Mouse (Mus musculus) limb, embryonic 14.5 days (tissue): ENCODE measurements around the gene Trmt44. TPM values are rescaled to one million over a fixed set of nuclear protein-coding genes. Genes with fewer than 3 reads are reported as not detected.

Source experiments
- ATAC-seq: fragments of 200-750 bp; cut with Nextera tagmentation; 2 replicates; pipeline ENCODE4 v1.8.0; 2017; ENCODE audit warnings: low read depth, moderate number of reproducible peaks, moderate TSS enrichment; ENCODE audit not compliant: low FRiP score
- DNase-seq: peaks from one replicate; pipeline ENCODE4 v3.0.0-alpha.2; 2015; ENCODE audit warnings: low spot score
- H3K27ac ChIP-seq: fragments of 300-500 bp; sonication (generic); replicated peaks from 2 replicates; pipeline ENCODE4 v1.5.1; 2014; ENCODE audit warnings: low read depth, mild to moderate bottlenecking, low read length, moderate library complexity, mixed read lengths
- H3K27me3 ChIP-seq: fragments of 300-500 bp; sonication (generic); 2 replicates; pipeline ENCODE4 v1.6.1; 2014; ENCODE audit warnings: low read length, mixed read lengths; ENCODE audit not compliant: control insufficient read depth, insufficient read depth
- H3K36me3 ChIP-seq: fragments of 300-500 bp; sonication (generic); 2 replicates; pipeline ENCODE4 v1.6.1; 2014; ENCODE audit warnings: mild to moderate bottlenecking, low read length, moderate library complexity, mixed read lengths; ENCODE audit not compliant: control insufficient read depth, insufficient read depth
- H3K4me1 ChIP-seq: fragments of 300-500 bp; sonication (generic); 2 replicates; pipeline ENCODE4 v1.6.1; 2014; ENCODE audit warnings: antibody characterized with exemption, low read length, mixed read lengths; ENCODE audit not compliant: control insufficient read depth, insufficient read depth
- H3K4me2 ChIP-seq: fragments of 300-500 bp; sonication (generic); replicated peaks from 2 replicates; pipeline ENCODE4 v1.6.1; 2014; ENCODE audit warnings: low read depth, mild to moderate bottlenecking, low read length, moderate library complexity; ENCODE audit not compliant: severe bottlenecking
- H3K4me3 ChIP-seq: fragments of 300-500 bp; sonication (generic); replicated peaks from 2 replicates; pipeline ENCODE4 v1.5.1; 2014; ENCODE audit warnings: low read length
- H3K9ac ChIP-seq: fragments of 300-500 bp; sonication (generic); 2 replicates; pipeline ENCODE4 v1.6.1; 2014; ENCODE audit warnings: mild to moderate bottlenecking, low read depth, low read length, moderate library complexity; ENCODE audit not compliant: severe bottlenecking
- H3K9me3 ChIP-seq: fragments of 300-500 bp; sonication (generic); 2 replicates; pipeline ENCODE4 v1.6.1; 2016; ENCODE audit warnings: low read length; ENCODE audit not compliant: control insufficient read depth
- POLR2A ChIP-seq: fragments of 200-500 bp; IDR thresholded peaks from 2 replicates; pipeline ENCODE4 v1.8.0; 2012; ENCODE audit warnings: inconsistent platforms, mild to moderate bottlenecking, moderate library complexity, borderline replicate concordance; ENCODE audit not compliant: insufficient read depth, insufficient read length; ENCODE audit errors: extremely low read depth
- WGBS: fragments of 180-500 bp; shearing (Covaris S2); extraction: QIAGEN DNeasy Blood & Tissue Kit; methylation state at CpG from one replicate; pipeline ENCODE4 v1.1.7; 2014; 5-methylcytosine and 5-hydroxymethylcytosine counted together
- polyA plus RNA-seq, 2 experiments: library from polyadenylated mRNA; depleted of rRNA in 1 of 2; stranded (reverse) in 1 of 2; unstranded in 1 of 2; fragments of >200 nt; fragmentation: Nextera tagmentation in 1 of 2; extraction: Ambion mirVana in 1 of 2; gene quantifications; 2 replicates each; pipeline versions ENCODE4 v1.2.1 to v1.2.3; 2012 to 2014

Trmt44 gene
- polyA plus RNA-seq, 2 experiments = 7.6 to 8.3 TPM

- H3K9me3 ChIP-seq = no peaks in the 10 kb centered on the region
- H3K27ac ChIP-seq = no peak overlapping the region
- DNase-seq (no peak), ATAC-seq (no peak)
- no peak overlapping the region for H3K4me2 ChIP-seq
- TF ChIP-seq POLR2A = no peak
- WGBS = 83% methylated on average over 13 of the region's 13 CpGs
- H3K27me3 ChIP-seq = no peaks in the 10 kb centered on the region
- peaks cover 63% of the 10 kb centered on the region for H3K36me3 ChIP-seq
- no peak overlapping the region for H3K4me3 ChIP-seq
- H3K4me1 ChIP-seq = no peaks in the 10 kb centered on the region
- H3K9ac ChIP-seq = no peak overlapping the region
Measured at GRCm38 (mm10) chr5:35557946-35558621, 16.8 kb downstream of the Trmt44 start.

DNA sequence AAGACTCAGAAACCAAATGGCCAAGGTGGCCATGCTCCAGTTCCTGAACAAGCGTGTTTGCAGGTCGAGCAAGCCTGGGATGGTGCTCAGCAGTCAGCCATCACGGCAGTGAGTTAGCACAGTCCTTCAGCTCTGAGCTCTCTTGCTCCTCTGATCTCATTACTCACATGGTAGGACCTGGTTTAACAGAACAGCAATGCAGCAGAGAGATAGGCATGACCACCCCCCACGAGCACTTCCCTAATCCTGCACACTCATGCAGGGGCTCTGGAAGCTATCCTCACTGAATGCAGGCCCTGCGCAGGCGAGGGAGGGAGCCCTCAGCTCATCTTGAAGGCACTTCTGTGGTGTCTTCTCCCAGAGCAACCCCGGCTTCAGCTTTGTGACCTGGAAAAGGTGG, 18.5 kb downstream of the Trmt44 start:
- no peak for TF ChIP-seq POLR2A
- 0 out of 2 replicates have a peak, but pooled peaks cover 9% of the 10 kb centered on the region for H3K4me1 ChIP-seq
- H3K36me3 ChIP-seq = peaks cover 46% of the 10 kb centered on the region
- no peak overlapping the region for H3K4me3 ChIP-seq
- DNase-seq (no peak), ATAC-seq (no peak)
- no peak overlapping the region for H3K9ac ChIP-seq
- 82% methylated on average over 7 of the region's 7 CpGs for WGBS
- no peak overlapping the region for H3K4me2 ChIP-seq
- no peaks in the 10 kb centered on the region for H3K9me3 ChIP-seq
- H3K27ac ChIP-seq = no peak overlapping the region
- H3K27me3 ChIP-seq = no peaks in the 10 kb centered on the region

GRCm38 (mm10) chr5:35552838-35553539, 21.9 kb downstream of the Trmt44 start:
- Histone ChIP-seq H3K4me1 (0 out of 2 replicates have a peak, but pooled peaks cover 9% of the 10 kb centered on the region), H3K4me2 (no peak overlapping the region), H3K4me3 (no peak overlapping the region), H3K36me3 (peaks cover 24% of the 10 kb centered on the region), H3K27me3 (no peaks in the 10 kb centered on the region), H3K9me3 (no peaks in the 10 kb centered on the region), H3K9ac (no peak overlapping the region), H3K27ac (no peak overlapping the region)
- WGBS = 78% methylated on average over 4 of the region's 4 CpGs
- no peak for TF ChIP-seq POLR2A
- no peak for ATAC-seq
- DNase-seq = no peak

DNA sequence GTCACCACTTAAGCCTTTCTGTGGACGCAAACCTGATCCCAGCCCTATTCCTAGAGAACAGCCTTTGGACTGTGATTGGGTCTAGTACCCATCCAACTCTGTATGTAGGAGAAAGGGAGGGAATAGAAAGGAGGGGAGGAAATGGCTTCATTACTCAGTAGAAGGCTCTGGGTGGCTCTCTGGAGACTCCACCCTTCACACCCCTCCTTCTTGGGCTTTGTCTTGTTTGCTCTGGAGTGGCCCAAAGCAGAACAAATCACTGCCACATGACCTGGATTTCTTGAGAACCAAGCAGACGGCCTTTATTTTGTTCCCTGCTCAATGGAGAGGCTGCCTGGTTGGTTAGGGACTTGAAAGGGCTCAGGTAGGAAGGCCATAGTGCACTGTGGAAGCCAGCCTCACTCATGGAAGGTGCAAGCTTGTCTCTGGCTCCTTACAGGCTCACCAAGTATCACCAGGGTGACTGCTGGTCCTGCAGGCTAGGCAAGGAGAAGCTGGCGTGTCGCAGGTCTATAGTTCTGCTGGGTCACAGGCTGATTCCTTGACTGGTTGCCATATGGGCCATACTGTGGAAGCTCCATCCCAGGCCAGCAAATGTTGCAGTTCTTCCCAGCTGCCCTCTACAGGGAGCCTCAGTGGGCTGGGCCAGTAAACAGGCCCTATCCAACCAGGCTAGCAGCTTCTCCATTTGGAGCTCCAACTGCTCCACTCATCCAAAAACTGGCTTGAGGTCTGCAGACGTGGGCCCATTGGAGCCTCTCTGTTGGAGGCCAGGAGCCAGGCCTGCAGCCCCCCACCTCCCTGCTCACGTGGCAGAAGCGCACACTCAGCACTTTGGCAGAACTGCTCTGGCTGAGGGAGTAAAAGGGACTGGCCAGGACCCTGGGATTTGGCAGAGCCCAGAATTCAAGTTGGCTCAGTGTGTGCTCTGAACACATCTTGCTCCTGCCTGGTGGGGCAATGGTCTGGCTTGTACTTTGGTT, 22.7 kb downstream of the Trmt44 start:
- peak; percentile 15 for DNase-seq
- no peak for TF ChIP-seq POLR2A
- H3K4me1 ChIP-seq = 0 out of 2 replicates have a peak, but pooled peaks cover 9% of the 10 kb centered on the region
- H3K9me3 ChIP-seq = no peaks in the 10 kb centered on the region
- no peak overlapping the region for H3K27ac ChIP-seq
- H3K9ac ChIP-seq = no peak overlapping the region
- WGBS = 38% methylated on average over 7 of the region's 7 CpGs
- H3K27me3 ChIP-seq = no peaks in the 10 kb centered on the region
- H3K4me3 ChIP-seq = no peak overlapping the region
- peaks cover 15% of the 10 kb centered on the region for H3K36me3 ChIP-seq
- no peak overlapping the region for H3K4me2 ChIP-seq
- peak; percentile 71 for ATAC-seq

DNA sequence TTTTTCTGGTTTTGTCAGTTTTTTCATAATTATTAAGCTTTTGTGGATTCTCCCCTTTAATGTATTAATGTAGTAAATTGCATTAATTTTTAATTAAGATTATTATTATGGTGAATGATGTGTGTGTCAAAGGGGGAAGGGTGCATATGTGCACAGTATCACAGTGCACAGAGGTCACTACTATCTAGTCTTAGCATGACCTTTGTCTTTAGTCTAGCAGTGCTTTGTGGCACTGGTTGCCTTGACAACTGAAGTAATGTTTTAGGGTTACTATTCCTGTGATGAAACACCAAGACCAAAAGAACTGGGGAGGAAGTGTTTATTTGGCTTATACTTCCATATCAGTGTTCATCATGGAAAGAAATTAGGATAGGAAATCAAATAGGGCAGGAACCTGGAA, 28.7 kb downstream of the Trmt44 start:
- H3K27me3 ChIP-seq = no peaks in the 10 kb centered on the region
- no peak overlapping the region for H3K27ac ChIP-seq
- H3K9me3 ChIP-seq = no peaks in the 10 kb centered on the region
- H3K4me3 ChIP-seq = no peak overlapping the region
- DNase-seq (no peak), ATAC-seq (no peak)
- H3K9ac ChIP-seq = no peak overlapping the region
- H3K4me2 ChIP-seq = no peak overlapping the region
- no peaks in the 10 kb centered on the region for H3K36me3 ChIP-seq
- no peak for TF ChIP-seq POLR2A
- 0 out of 2 replicates have a peak, but pooled peaks cover 3% of the 10 kb centered on the region for H3K4me1 ChIP-seq
